Mouse (Mus musculus) right cerebral cortex, postnatal 14 days (tissue): ENCODE results near the gene 4930452B06Rik.

Experiments used
- DNase-seq: peaks from one replicate; pipeline ENCODE4 v3.0.0; 2022

The 4930452B06Rik gene

GRCm38 (mm10) chr14:8449299-8449698 is 216.7 kb downstream of the 4930452B06Rik start:
- no peak for DNase-seq

GRCm38 (mm10) chr14:8447352-8447751 is 218.7 kb downstream of the 4930452B06Rik start:
- DNase-seq: no peak

DNA sequence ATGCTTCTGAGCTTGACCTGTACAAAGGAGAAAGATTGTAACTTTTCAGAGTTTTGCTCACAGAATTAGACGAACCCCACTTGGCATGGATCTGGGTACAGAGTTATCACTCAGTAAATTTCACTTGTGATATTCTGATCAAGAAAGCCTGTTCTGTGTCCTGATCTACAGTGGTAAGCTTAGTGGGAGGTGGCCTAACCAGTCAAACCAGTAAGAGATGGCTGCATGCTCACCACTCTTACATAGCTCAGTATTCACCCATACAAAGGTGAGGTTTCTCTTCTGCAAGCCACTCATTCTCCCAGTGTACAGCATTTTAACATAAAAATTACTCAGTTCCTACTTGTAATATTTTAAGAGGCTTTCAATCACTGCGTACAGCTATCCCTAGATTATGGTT is 221.7 kb downstream of the 4930452B06Rik start:
- no peak for DNase-seq

- no peak for DNase-seq
Observed at GRCm38 (mm10) chr14:8442691-8443090, 223.3 kb downstream of the 4930452B06Rik start.

DNA sequence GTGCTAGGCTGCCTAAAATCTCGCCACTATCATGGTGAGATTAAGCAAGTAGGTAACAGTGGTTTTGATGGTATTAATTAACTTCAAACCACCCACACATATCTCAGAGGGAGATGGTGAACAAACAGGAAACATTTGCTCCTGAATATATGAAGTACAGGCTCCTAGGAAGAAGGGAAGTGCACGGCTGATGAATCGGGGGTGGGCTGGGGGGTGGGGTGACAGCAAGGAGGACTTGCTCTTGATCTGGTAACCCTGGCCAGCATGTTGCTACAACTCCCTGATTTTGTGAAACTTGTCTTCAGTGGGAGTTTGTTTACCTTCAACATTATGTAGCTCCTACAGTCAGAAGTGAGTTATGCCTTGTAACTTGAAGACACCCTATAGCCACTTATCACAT is 224.4 kb downstream of the 4930452B06Rik start:
- DNase-seq: no peak

- DNase-seq: no peak
Observed at GRCm38 (mm10) chr14:8430611-8431230, 235.3 kb downstream of the 4930452B06Rik start.

DNA sequence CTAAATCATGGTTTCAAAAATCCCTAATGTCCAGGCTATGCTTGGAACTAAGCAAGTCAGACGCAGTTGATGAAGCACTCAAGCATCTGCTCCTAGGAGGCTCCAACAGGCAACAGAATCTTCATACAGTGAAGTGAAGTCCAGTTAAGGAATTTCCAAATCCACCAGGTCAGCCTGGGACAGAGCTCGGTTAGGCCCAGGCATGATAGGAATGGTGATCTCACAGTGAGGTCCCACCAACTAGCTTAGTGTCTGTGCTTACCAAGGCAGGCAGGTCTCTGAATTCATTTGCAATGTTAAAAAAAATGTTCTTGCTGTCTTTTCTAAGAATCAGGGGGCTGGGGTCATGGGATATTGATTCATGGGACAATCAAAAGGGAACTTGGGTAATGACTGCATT is 236.3 kb downstream of the 4930452B06Rik start:
- no peak for DNase-seq

- no peak for DNase-seq
Observed at GRCm38 (mm10) chr14:8422833-8423232, 243.2 kb downstream of the 4930452B06Rik start.

GRCm38 (mm10) chr14:8421199-8421787 is 244.7 kb downstream of the 4930452B06Rik start:
- DNase-seq: no peak

GRCm38 (mm10) chr14:8418610-8419009 is 247.4 kb downstream of the 4930452B06Rik start:
- no peak for DNase-seq

GRCm38 (mm10) chr14:8405946-8406345 is 260.1 kb downstream of the 4930452B06Rik start:
- no peak for DNase-seq

- DNase-seq: no peak
Observed at GRCm38 (mm10) chr14:8403310-8403709, 262.7 kb downstream of the 4930452B06Rik start.

- no peak for DNase-seq
Observed at GRCm38 (mm10) chr14:8398507-8398906, 267.5 kb downstream of the 4930452B06Rik start.

- DNase-seq: no peak
Observed at GRCm38 (mm10) chr14:8395690-8396287, 270.3 kb downstream of the 4930452B06Rik start.

DNA sequence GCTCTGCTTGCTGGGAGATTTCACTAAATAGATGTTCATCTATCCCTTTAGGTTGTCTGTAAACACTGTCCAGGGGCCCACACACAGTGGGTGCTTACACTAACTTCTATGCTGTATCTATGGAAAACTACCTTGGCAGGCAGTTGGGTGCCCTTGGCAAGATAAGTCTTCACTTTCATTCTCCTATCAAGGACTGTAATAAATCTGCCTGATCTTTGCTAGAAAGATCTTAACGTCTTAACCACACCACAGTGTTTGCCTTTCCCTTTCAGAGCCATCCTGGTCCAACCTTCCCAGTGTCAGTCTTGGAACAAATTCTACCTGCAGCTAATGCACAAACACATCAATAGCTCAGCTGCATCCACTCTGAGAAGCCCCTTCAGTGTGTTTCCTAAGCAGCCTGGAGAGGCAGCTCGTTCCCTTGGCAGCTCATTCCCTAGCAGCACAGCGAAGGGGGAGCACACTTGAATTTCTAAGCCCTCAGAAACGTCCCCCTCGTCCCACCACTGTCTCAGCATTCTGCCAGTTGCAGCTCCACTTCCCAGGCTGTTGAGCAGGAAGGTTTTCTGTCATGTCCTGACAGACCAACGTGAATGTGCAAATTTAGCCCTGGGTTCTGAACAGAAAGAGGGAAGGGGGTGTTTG is 273.7 kb downstream of the 4930452B06Rik start:
- DNase-seq: peak; percentile 15
